Mouse (Mus musculus) layer of hippocampus, adult 18-20 months (tissue): Measurements from ENCODE around the gene Nif3l1. TPM values are rescaled to one million over a fixed set of nuclear protein-coding genes. Genes with fewer than 3 reads are reported as not detected.

Source experiments
- DNase-seq, 2 experiments: peaks; one replicate each; pipeline ENCODE4 v3.0.0; 2022; ENCODE audit warnings: low spot score in 2 of 2
- total RNA-seq, 2 experiments: library from RNA; stranded (reverse); gene quantifications; 2 replicates each; pipeline ENCODE4 v1.2.3; 2021

The Nif3l1 gene
- total RNA-seq, 2 experiments from 2014 or later, result 18.5 to 23.2 TPM

GRCm38 (mm10) chr1:58454316-58454715 lies 9.4 kb downstream of the Nif3l1 start:
- no peak for DNase-seq

- DNase-seq, result no peak
Observed at GRCm38 (mm10) chr1:58458175-58458574, 13.2 kb downstream of the Nif3l1 start.

- no peak for DNase-seq
Observed at GRCm38 (mm10) chr1:58458867-58459266, 13.9 kb downstream of the Nif3l1 start.

- DNase-seq, result no peak
Observed at GRCm38 (mm10) chr1:58460566-58460965, 15.6 kb downstream of the Nif3l1 start.

- DNase-seq, result no peak
Observed at GRCm38 (mm10) chr1:58463935-58464334, 19.0 kb downstream of the Nif3l1 start.

GRCm38 (mm10) chr1:58465042-58465441 lies 20.1 kb downstream of the Nif3l1 start:
- DNase-seq, result peak in 1 of 2 experiments; percentile 62

GRCm38 (mm10) chr1:58465561-58465960 lies 20.6 kb downstream of the Nif3l1 start:
- no peak for DNase-seq

- DNase-seq, result no peak
Observed at GRCm38 (mm10) chr1:58475662-58476061, 30.7 kb downstream of the Nif3l1 start.

GRCm38 (mm10) chr1:58482647-58483046 lies 37.7 kb downstream of the Nif3l1 start:
- no peak for DNase-seq

GRCm38 (mm10) chr1:58495603-58496002 lies 50.7 kb downstream of the Nif3l1 start:
- no peak for DNase-seq

- no peak for DNase-seq
Observed at GRCm38 (mm10) chr1:58497678-58498077, 52.7 kb downstream of the Nif3l1 start.

GRCm38 (mm10) chr1:58498758-58499157 lies 53.8 kb downstream of the Nif3l1 start:
- no peak for DNase-seq

- DNase-seq, result no peak
Observed at GRCm38 (mm10) chr1:58503134-58503533, 58.2 kb downstream of the Nif3l1 start.

GRCm38 (mm10) chr1:58503793-58504370 lies 58.9 kb downstream of the Nif3l1 start:
- no peak for DNase-seq

GRCm38 (mm10) chr1:58504577-58505254 lies 59.8 kb downstream of the Nif3l1 start, which contains the start of gene Orc2:
TSS of gene Orc2 (minus strand) at chr1:58505109.
- DNase-seq, result peak; percentile 94 to 96

- no peak for DNase-seq
Observed at GRCm38 (mm10) chr1:58507249-58507648, 62.3 kb downstream of the Nif3l1 start.

Other genes starting within 250 kb of the Nif3l1 start
- gene Aox4, start 234.8 kb upstream of the Nif3l1 start, total RNA-seq, result 1 to 10 TPM; 1.2 to 1.5 TPM
- not detected for gene Aox2, start 166.8 kb upstream of the Nif3l1 start, total RNA-seq
- gene Bzw1, start 52.3 kb upstream of the Nif3l1 start, total RNA-seq, result 100 to 1,000 TPM; 109 to 114 TPM
- gene Clk1, start 21.1 kb upstream of the Nif3l1 start, total RNA-seq, result 100 to 1,000 TPM; 144 to 166 TPM
- 10 to 100 TPM; 25.2 to 25.9 TPM for gene Ppil3, start 335 bp downstream of the Nif3l1 start, total RNA-seq
- 10 to 100 TPM; 24.1 to 27.1 TPM for gene Orc2, start 60.0 kb downstream of the Nif3l1 start, total RNA-seq
- 100 to 1,000 TPM; 132 to 154 TPM for gene Fam126b, start 141.2 kb downstream of the Nif3l1 start, total RNA-seq
- 100 to 1,000 TPM; 117 to 121 TPM for gene Ndufb3, start 141.2 kb downstream of the Nif3l1 start, total RNA-seq